Mouse (Mus musculus) CH12.LX (cell line): ENCODE data around the gene Apex1. TPM values are rescaled to one million over a fixed set of nuclear protein-coding genes. Genes with fewer than 3 reads are reported as not detected.
"Not testable (repeated sequence)": the region's sequence is repeated elsewhere in the genome, so short reads cannot be mapped to it uniquely, and the experiment has no call there.

Experiments
- DNase-seq: peaks from one replicate; pipeline ENCODE4 v3.0.0-alpha.2; 2013; ENCODE audit errors: extremely low read depth
- H3K27ac ChIP-seq: 2 replicates; pipeline ENCODE4 v1.5.1; 2012; ENCODE audit warnings: low read depth, mild to moderate bottlenecking, control low read depth, moderate library complexity; ENCODE audit not compliant: insufficient read depth
- H3K27me3 ChIP-seq: replicated peaks from 2 replicates; pipeline ENCODE3; 2012; ENCODE audit warnings: inconsistent platforms
- H3K36me3 ChIP-seq, 2 experiments: replicated peaks in 1 of 2; 2 replicates each; pipeline versions ENCODE3 to v1.6.1; 2012; ENCODE audit warnings: inconsistent platforms in 1 of 2, low read length in 1 of 2, mild to moderate bottlenecking in 1 of 2, mixed read lengths in 1 of 2, moderate library complexity in 1 of 2; ENCODE audit not compliant: control insufficient read depth in 1 of 2, insufficient read depth in 1 of 2
- H3K4me1 ChIP-seq, 2 experiments: 2 replicates each; pipeline ENCODE4 v1.6.1; 2012; ENCODE audit warnings: inconsistent platforms in 1 of 2, moderate library complexity in 1 of 2; ENCODE audit not compliant: insufficient read depth in 2 of 2, control insufficient read depth in 1 of 2
- H3K4me2 ChIP-seq: 2 replicates; pipeline ENCODE4 v1.6.1; 2012; ENCODE audit warnings: low read depth, mild to moderate bottlenecking, control low read depth; ENCODE audit not compliant: poor library complexity, insufficient read depth, severe bottlenecking
- H3K4me3 ChIP-seq, 3 experiments: fragments of 150-350 bp in 1 of 3; sonication (generic) in 1 of 3; replicated peaks in 1 of 3; 2 replicates each; pipeline versions ENCODE3 to v1.5.1; 2011 to 2012; ENCODE audit warnings: low read depth in 2 of 3, low read length in 2 of 3, mild to moderate bottlenecking in 2 of 3, moderate library complexity in 2 of 3, control low read depth in 1 of 3, improper control_type of control experiment in 1 of 3, inconsistent platforms in 1 of 3, mixed read lengths in 1 of 3; ENCODE audit not compliant: poor library complexity in 1 of 3
- H3K79me2 ChIP-seq: replicated peaks from 2 replicates; pipeline ENCODE4 v1.6.1; 2012; ENCODE audit warnings: mild to moderate bottlenecking, moderate library complexity; ENCODE audit not compliant: control insufficient read depth, poor library complexity, insufficient read depth, severe bottlenecking; ENCODE audit errors: extremely low read depth
- H3K9ac ChIP-seq: 2 replicates; pipeline ENCODE4 v1.6.1; 2012; ENCODE audit warnings: low read depth, mild to moderate bottlenecking, control low read depth, moderate library complexity; ENCODE audit not compliant: insufficient read depth
- H3K9me3 ChIP-seq: replicated peaks from 2 replicates; pipeline ENCODE3; 2012; ENCODE audit warnings: low read length, inconsistent platforms, mixed read lengths
- BHLHE40 ChIP-seq: IDR thresholded peaks from 2 replicates; pipeline ENCODE4 v1.6.1; 2011; ENCODE audit warnings: mild to moderate bottlenecking, low read depth, low read length, improper control_type of control experiment
- CHD1 ChIP-seq: IDR thresholded peaks from 2 replicates; pipeline ENCODE4 v1.6.1; 2012; ENCODE audit warnings: low read depth, low read length, improper control_type of control experiment, inconsistent platforms
- CHD2 ChIP-seq: IDR thresholded peaks from 2 replicates; pipeline ENCODE4 v1.6.1; 2011; ENCODE audit warnings: low read length, improper control_type of control experiment
- CTCF ChIP-seq, 2 experiments: IDR thresholded peaks in 1 of 2; conservative IDR thresholded peaks in 1 of 2; 2 replicates each; pipeline ENCODE4 v1.5.1; 2011 to 2012; ENCODE audit warnings: low read depth in 2 of 2, low read length in 2 of 2, improper control_type of control experiment in 1 of 2, inconsistent platforms in 1 of 2, mild to moderate bottlenecking in 1 of 2, moderate library complexity in 1 of 2
- E2F4 ChIP-seq: IDR thresholded peaks from 2 replicates; pipeline ENCODE4 v1.6.1; 2011; ENCODE audit warnings: low read depth, low read length, improper control_type of control experiment; ENCODE audit not compliant: insufficient replicate concordance
- ETS1 ChIP-seq: conservative IDR thresholded peaks from 2 replicates; pipeline ENCODE4 v1.6.1; 2012; ENCODE audit warnings: low read depth, mild to moderate bottlenecking, inconsistent platforms, low read length, improper control_type of control experiment, moderate library complexity
- GABPA ChIP-seq: IDR thresholded peaks from 2 replicates; pipeline ENCODE4 v1.6.1; 2012; ENCODE audit warnings: low read depth, low read length, improper control_type of control experiment, inconsistent platforms; ENCODE audit not compliant: insufficient replicate concordance
- MAFK ChIP-seq: IDR thresholded peaks from 2 replicates; pipeline ENCODE4 v1.6.1; 2011; ENCODE audit warnings: low read length, improper control_type of control experiment; ENCODE audit not compliant: insufficient replicate concordance
- MAX ChIP-seq: IDR thresholded peaks from 2 replicates; pipeline ENCODE4 v1.6.1; 2011; ENCODE audit warnings: low read length, improper control_type of control experiment
- MAZ ChIP-seq: IDR thresholded peaks from 2 replicates; pipeline ENCODE4 v1.6.1; 2012; ENCODE audit warnings: low read depth, mild to moderate bottlenecking, inconsistent platforms, low read length, improper control_type of control experiment, moderate library complexity
- MEF2A ChIP-seq: IDR thresholded peaks from 2 replicates; pipeline ENCODE4 v1.6.1; 2014; ENCODE audit warnings: low read depth, mild to moderate bottlenecking, inconsistent platforms, low read length, improper control_type of control experiment, borderline replicate concordance
- MYC ChIP-seq: IDR thresholded peaks from 2 replicates; pipeline ENCODE4 v1.6.1; 2011; ENCODE audit warnings: low read depth, mild to moderate bottlenecking, improper control_type of control experiment, low read length
- NELFE ChIP-seq: IDR thresholded peaks from 2 replicates; pipeline ENCODE4 v1.6.1; 2011; ENCODE audit warnings: low read depth, low read length, improper control_type of control experiment
- NRF1 ChIP-seq: IDR thresholded peaks from 2 replicates; pipeline ENCODE4 v1.6.1; 2014; ENCODE audit warnings: low read depth, mild to moderate bottlenecking, inconsistent platforms, low read length, improper control_type of control experiment, moderate library complexity
- PAX5 ChIP-seq: IDR thresholded peaks from 2 replicates; pipeline ENCODE4 v1.6.1; 2012; ENCODE audit warnings: low read length, inconsistent platforms, mixed read lengths
- POLR2A ChIP-seq: IDR thresholded peaks from 2 replicates; pipeline ENCODE4 v1.6.1; 2011; ENCODE audit warnings: low read depth, mild to moderate bottlenecking, improper control_type of control experiment, low read length
- POLR2AphosphoS2 ChIP-seq: IDR thresholded peaks from 2 replicates; pipeline ENCODE4 v1.6.1; 2011; ENCODE audit warnings: low read depth, low read length, improper control_type of control experiment
- RAD21 ChIP-seq: IDR thresholded peaks from 2 replicates; pipeline ENCODE4 v1.6.1; 2011; ENCODE audit warnings: low read depth, mild to moderate bottlenecking, low read length, improper control_type of control experiment, moderate library complexity
- RCOR1 ChIP-seq: conservative IDR thresholded peaks from 2 replicates; pipeline ENCODE4 v1.6.1; 2012; ENCODE audit warnings: low read depth, mild to moderate bottlenecking, inconsistent platforms, low read length, improper control_type of control experiment
- TBP ChIP-seq: conservative IDR thresholded peaks from 2 replicates; pipeline ENCODE4 v1.6.1; 2011; ENCODE audit warnings: low read depth, low read length, improper control_type of control experiment
- UBTF ChIP-seq: IDR thresholded peaks from 2 replicates; pipeline ENCODE4 v1.6.1; 2012; ENCODE audit warnings: low read depth, mild to moderate bottlenecking, inconsistent platforms, low read length, improper control_type of control experiment, moderate library complexity
- USF1 ChIP-seq: IDR thresholded peaks from 2 replicates; pipeline ENCODE4 v1.6.1; 2014; ENCODE audit warnings: low read depth, mild to moderate bottlenecking, inconsistent platforms, low read length, improper control_type of control experiment
- ZC3H11A ChIP-seq: IDR thresholded peaks from 2 replicates; pipeline ENCODE4 v1.6.1; 2012; ENCODE audit warnings: low read depth, mild to moderate bottlenecking, inconsistent platforms, low read length, improper control_type of control experiment
- ZKSCAN1 ChIP-seq: IDR thresholded peaks from 2 replicates; pipeline ENCODE4 v1.6.1; 2012; ENCODE audit warnings: low read depth, inconsistent platforms, low read length, improper control_type of control experiment, borderline replicate concordance
- ZMIZ1 ChIP-seq: IDR thresholded peaks from 2 replicates; pipeline ENCODE4 v1.6.1; 2012; ENCODE audit warnings: low read depth, mild to moderate bottlenecking, inconsistent platforms, low read length, improper control_type of control experiment
- ZNF384 ChIP-seq: IDR thresholded peaks from 2 replicates; pipeline ENCODE4 v1.6.1; 2012; ENCODE audit warnings: low read depth, low read length, improper control_type of control experiment, inconsistent platforms
- dilution Hi-C: fragments of 300-500 bp; cut with MboI; formaldehyde crosslinking; loops from 2 replicates; pipeline ENCODE4 v1.14.3; 2020; ENCODE audit warnings: low sequenced_read_pairs; ENCODE audit not compliant: extremely low pct_unique_long_range_greater_than_20kb, extremely low pct_ligation_motif_present
- in situ Hi-C: fragments of 300-500 bp; cut with MboI; formaldehyde crosslinking; loops from 3 replicates; pipeline ENCODE4 v1.14.3; 2019; ENCODE audit warnings: low sequenced_read_pairs, low pct_ligation_motif_present, low pct_unique_long_range_greater_than_20kb, mixed read lengths
- polyA plus RNA-seq: library from polyadenylated mRNA; unstranded; fragments of >175 nt; gene quantifications from 2 replicates; pipeline ENCODE4 v1.2.1, GENCODE M21; 2012; ENCODE audit warnings: low read depth; ENCODE audit not compliant: insufficient read length
- total RNA-seq, 2 experiments: library from RNA; depleted of rRNA; stranded (reverse); fragments of 300-350 nt in 1 of 2; fragments of >200 nt in 1 of 2; gene quantifications; 2 replicates each; pipeline ENCODE4 v1.2.3; 2012 to 2014

Gene Apex1
- total and polyA plus RNA-seq, 3 experiments = 178 to 427 (median 353) TPM

GRCm38 (mm10) chr14:50970822-50971221, 46.1 kb downstream of the Apex1 start:
- Histone ChIP-seq H3K27ac (no peak overlapping the region), H3K9me3 (no peaks in the 10 kb centered on the region), H3K4me2 (no peak overlapping the region), H3K79me2 (no peaks in the 10 kb centered on the region), H3K9ac (no peak overlapping the region), H3K4me1 (peaks cover 5 to 16% of the 10 kb centered on the region in 2 experiments), H3K27me3 (no peaks in the 10 kb centered on the region), H3K4me3 (no peak overlapping the region)
- TF ChIP-seq POLR2A (no peak), MEF2A (no peak), E2F4 (no peak), ZKSCAN1 (no peak), PAX5 (no peak), ZMIZ1 (no peak), TBP (no peak), BHLHE40 (no peak), POLR2AphosphoS2 (no peak), MAX (no peak), USF1 (no peak), CTCF (conservative IDR thresholded peaks at IDR 0.05 in 1 of 2, IDR thresholded peaks at IDR 0.05 in 1 of 2; ENCODE audit: low read depth in 2 of 2, low read length in 2 of 2) (no peak), RCOR1 (no peak), GABPA (no peak)
- TF ChIP-seq, all 38 proteins: peak for 0
- DNase-seq = no peak
- dilution Hi-C loops = no loop called here
- in situ Hi-C loops = no loop called here
- H3K36me3 ChIP-seq = no peaks in the 10 kb centered on the region

GRCm38 (mm10) chr14:50973054-50973453, 48.3 kb downstream of the Apex1 start:
- DNase-seq, H3K4me2 ChIP-seq, H3K4me3 ChIP-seq, H3K36me3 ChIP-seq, H3K27me3 ChIP-seq, H3K27ac ChIP-seq, in situ Hi-C loops, dilution Hi-C loops, H3K79me2 ChIP-seq, H3K9me3 ChIP-seq, H3K9ac ChIP-seq: not testable (repeated sequence)
- H3K4me1 ChIP-seq = peaks cover 5 to 32% of the 10 kb centered on the region in 2 experiments

GRCm38 (mm10) chr14:50973700-50974099, 48.9 kb downstream of the Apex1 start:
- Histone ChIP-seq H3K9ac (no peak overlapping the region), H3K27ac (no peak overlapping the region), H3K4me3 (no peak overlapping the region), H3K9me3 (no peaks in the 10 kb centered on the region), H3K79me2 (no peaks in the 10 kb centered on the region), H3K4me1 (peaks cover 5 to 32% of the 10 kb centered on the region in 2 experiments), H3K27me3 (no peaks in the 10 kb centered on the region), H3K4me2 (no peak overlapping the region), H3K36me3 (no peaks in the 10 kb centered on the region)
- dilution Hi-C loops (no loop called here), in situ Hi-C loops (no loop called here)
- DNase-seq = no peak
- TF ChIP-seq ETS1 (no peak), RCOR1 (no peak), MAFK (no peak), NRF1 (no peak), CHD1 (no peak), ZNF384 (no peak), CTCF (conservative IDR thresholded peaks at IDR 0.05 in 1 of 2, IDR thresholded peaks at IDR 0.05 in 1 of 2; ENCODE audit: low read depth in 2 of 2, low read length in 2 of 2) (no peak), GABPA (no peak), BHLHE40 (no peak), USF1 (no peak), RAD21 (no peak), MYC (no peak), NELFE (no peak), CHD2 (no peak), MAZ (no peak), UBTF (no peak), E2F4 (no peak), ZC3H11A (no peak)
